Mouse (Mus musculus): ENCODE data around the gene Zdhhc18. TPM values are rescaled to one million over a fixed set of nuclear protein-coding genes. Genes with fewer than 3 reads are reported as not detected.
A peak's percentile ranks its signal among the peaks of the same experiment; 100 is the strongest.

The Zdhhc18 gene
- polyA plus RNA-seq, 1 experiment from 2014 or later: 3.5 TPM

- DNase-seq (ENCODE audit: low spot score, missing footprints) (no peak), ATAC-seq (ENCODE audit: low FRiP score) (no peak)
- Histone ChIP-seq H3K9me3 (ENCODE audit: control insufficient read depth, low read length) (no peaks in the 10 kb centered on the region), H3K36me3 (ENCODE audit: control insufficient read depth, insufficient read depth, low read length) (no peaks in the 10 kb centered on the region), H3K4me2 (no peak overlapping the region), H3K27me3 (ENCODE audit: control insufficient read depth, insufficient read depth, low read length) (no peaks in the 10 kb centered on the region), H3K4me3 (ENCODE audit: low read depth, low read length) (no peak overlapping the region), H3K9ac (ENCODE audit: low read length) (no peak overlapping the region), H3K27ac (ENCODE audit: low read depth, low read length) (no peak overlapping the region), H3K4me1 (ENCODE audit: control insufficient read depth, insufficient read depth, low read length) (peaks cover 12% of the 10 kb centered on the region)
- 77% methylated on average over 3 of the region's 3 CpGs for WGBS
Measured at GRCm38 (mm10) chr4:133668537-133668936, 18.6 kb upstream of the Zdhhc18 start.

- Histone ChIP-seq H3K4me2 (no peak overlapping the region), H3K9me3 (ENCODE audit: control insufficient read depth, low read length) (no peaks in the 10 kb centered on the region), H3K27ac (ENCODE audit: low read depth, low read length) (no peak overlapping the region), H3K9ac (ENCODE audit: low read length) (no peak overlapping the region), H3K27me3 (ENCODE audit: control insufficient read depth, insufficient read depth, low read length) (no peaks in the 10 kb centered on the region), H3K4me3 (ENCODE audit: low read depth, low read length) (no peak overlapping the region), H3K4me1 (ENCODE audit: control insufficient read depth, insufficient read depth, low read length) (peaks cover 7% of the 10 kb centered on the region), H3K36me3 (ENCODE audit: control insufficient read depth, insufficient read depth, low read length) (no peaks in the 10 kb centered on the region; the same call in 1 of the 2 replicates)
- no peak for DNase-seq (ENCODE audit: low spot score, missing footprints)
- 89% methylated on average over 6 of the region's 6 CpGs for WGBS
- no peak for ATAC-seq (ENCODE audit: low FRiP score)
Measured at GRCm38 (mm10) chr4:133666199-133666598, 16.2 kb upstream of the Zdhhc18 start.

DNA sequence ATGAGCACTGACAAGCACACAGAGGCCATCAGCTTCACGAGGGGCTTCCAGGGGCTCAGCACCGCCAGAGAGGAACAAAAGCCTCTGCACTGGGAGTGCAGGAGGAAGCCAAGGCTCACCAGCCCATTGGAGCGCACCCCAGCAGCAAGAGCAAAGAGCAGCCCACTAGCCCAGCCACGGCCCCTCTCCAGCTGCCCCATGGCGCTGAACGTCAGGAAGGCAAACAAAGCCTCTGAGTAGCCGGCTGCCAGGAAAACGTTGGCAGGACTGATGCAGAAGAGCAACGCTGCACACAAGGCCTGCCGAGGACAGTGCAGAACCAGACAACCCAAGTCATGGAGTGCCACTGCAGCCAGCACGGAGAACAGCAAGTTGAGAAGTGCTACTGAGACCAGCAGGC is 15.2 kb upstream of the Zdhhc18 start:
- peak overlapping the region; percentile 9; the same call in 1 of the 2 replicates for H3K9ac ChIP-seq (ENCODE audit: low read length)
- no peak overlapping the region for H3K4me2 ChIP-seq
- WGBS: 52% methylated on average over 11 of the region's 11 CpGs
- no peaks in the 10 kb centered on the region for H3K9me3 ChIP-seq (ENCODE audit: control insufficient read depth, low read length)
- H3K4me1 ChIP-seq (ENCODE audit: control insufficient read depth, insufficient read depth, low read length): peaks cover 9% of the 10 kb centered on the region
- H3K27ac ChIP-seq (ENCODE audit: low read depth, low read length): no peak overlapping the region
- H3K4me3 ChIP-seq (ENCODE audit: low read depth, low read length): no peak overlapping the region
- no peaks in the 10 kb centered on the region for H3K27me3 ChIP-seq (ENCODE audit: control insufficient read depth, insufficient read depth, low read length)
- DNase-seq (ENCODE audit: low spot score, missing footprints): no peak
- ATAC-seq (ENCODE audit: low FRiP score): no peak
- no peaks in the 10 kb centered on the region; the same call in 1 of the 2 replicates for H3K36me3 ChIP-seq (ENCODE audit: control insufficient read depth, insufficient read depth, low read length)

DNA sequence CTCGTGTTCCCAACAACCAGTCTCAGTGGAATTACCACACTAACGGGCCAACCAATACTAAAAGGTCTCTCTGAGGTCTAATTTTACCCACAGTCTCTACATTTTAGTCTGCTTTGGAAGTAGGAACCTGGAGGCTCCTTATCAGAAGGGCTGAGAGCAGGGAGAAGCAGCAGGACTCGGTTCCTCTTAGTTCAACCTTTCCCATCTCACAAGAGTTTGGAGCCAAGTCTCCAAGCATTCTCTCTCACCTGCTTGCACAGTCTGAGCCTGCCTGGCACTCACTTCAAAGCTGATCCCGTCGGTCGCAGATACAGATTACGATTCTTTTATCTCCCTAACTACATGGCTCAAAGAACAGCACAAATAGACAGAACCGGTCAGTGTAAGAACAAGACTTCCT is 13.0 kb upstream of the Zdhhc18 start:
- no peak overlapping the region for H3K9ac ChIP-seq (ENCODE audit: low read length)
- DNase-seq (ENCODE audit: low spot score, missing footprints) (peak; percentile 28), ATAC-seq (ENCODE audit: low FRiP score) (no peak)
- no peak overlapping the region for H3K4me3 ChIP-seq (ENCODE audit: low read depth, low read length)
- H3K4me1 ChIP-seq (ENCODE audit: control insufficient read depth, insufficient read depth, low read length): peaks cover 14% of the 10 kb centered on the region
- H3K4me2 ChIP-seq: no peak overlapping the region
- WGBS: 86% methylated on average over 8 of the region's 8 CpGs
- H3K27me3 ChIP-seq (ENCODE audit: control insufficient read depth, insufficient read depth, low read length): no peaks in the 10 kb centered on the region
- H3K9me3 ChIP-seq (ENCODE audit: control insufficient read depth, low read length): no peaks in the 10 kb centered on the region
- H3K27ac ChIP-seq (ENCODE audit: low read depth, low read length): no peak overlapping the region
- no peaks in the 10 kb centered on the region; the same call in 1 of the 2 replicates for H3K36me3 ChIP-seq (ENCODE audit: control insufficient read depth, insufficient read depth, low read length)

DNA sequence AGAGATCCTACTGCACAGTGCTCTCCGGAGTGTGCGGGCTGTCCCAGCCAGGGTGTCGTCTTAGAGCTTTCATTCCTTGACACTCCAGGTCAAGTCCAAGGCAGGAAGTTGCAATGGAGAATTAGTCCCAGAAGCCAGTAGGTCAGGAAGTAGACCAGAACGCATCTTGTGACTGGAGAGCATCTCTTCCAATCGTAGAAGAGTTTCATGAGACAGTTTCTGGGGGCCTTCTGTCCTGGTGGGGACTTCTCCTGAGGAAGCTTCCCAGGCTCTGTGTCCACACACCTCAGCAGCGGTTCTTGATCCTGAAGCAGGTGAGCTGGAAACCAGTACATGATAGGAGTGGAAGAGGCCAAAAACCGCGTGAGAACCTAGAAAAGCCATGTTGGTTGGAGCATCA is 12.5 kb upstream of the Zdhhc18 start:
- H3K36me3 ChIP-seq (ENCODE audit: control insufficient read depth, insufficient read depth, low read length): no peaks in the 10 kb centered on the region; the same call in 1 of the 2 replicates
- no peaks in the 10 kb centered on the region for H3K27me3 ChIP-seq (ENCODE audit: control insufficient read depth, insufficient read depth, low read length)
- ATAC-seq (ENCODE audit: low FRiP score) (no peak), DNase-seq (ENCODE audit: low spot score, missing footprints) (peak; percentile 77)
- no peak overlapping the region for H3K4me3 ChIP-seq (ENCODE audit: low read depth, low read length)
- H3K9ac ChIP-seq (ENCODE audit: low read length): no peak overlapping the region
- H3K9me3 ChIP-seq (ENCODE audit: control insufficient read depth, low read length): no peaks in the 10 kb centered on the region
- no peak overlapping the region for H3K4me2 ChIP-seq
- 92% methylated on average over 8 of the region's 8 CpGs for WGBS
- peaks cover 14% of the 10 kb centered on the region for H3K4me1 ChIP-seq (ENCODE audit: control insufficient read depth, insufficient read depth, low read length)
- no peak overlapping the region for H3K27ac ChIP-seq (ENCODE audit: low read depth, low read length)

DNA sequence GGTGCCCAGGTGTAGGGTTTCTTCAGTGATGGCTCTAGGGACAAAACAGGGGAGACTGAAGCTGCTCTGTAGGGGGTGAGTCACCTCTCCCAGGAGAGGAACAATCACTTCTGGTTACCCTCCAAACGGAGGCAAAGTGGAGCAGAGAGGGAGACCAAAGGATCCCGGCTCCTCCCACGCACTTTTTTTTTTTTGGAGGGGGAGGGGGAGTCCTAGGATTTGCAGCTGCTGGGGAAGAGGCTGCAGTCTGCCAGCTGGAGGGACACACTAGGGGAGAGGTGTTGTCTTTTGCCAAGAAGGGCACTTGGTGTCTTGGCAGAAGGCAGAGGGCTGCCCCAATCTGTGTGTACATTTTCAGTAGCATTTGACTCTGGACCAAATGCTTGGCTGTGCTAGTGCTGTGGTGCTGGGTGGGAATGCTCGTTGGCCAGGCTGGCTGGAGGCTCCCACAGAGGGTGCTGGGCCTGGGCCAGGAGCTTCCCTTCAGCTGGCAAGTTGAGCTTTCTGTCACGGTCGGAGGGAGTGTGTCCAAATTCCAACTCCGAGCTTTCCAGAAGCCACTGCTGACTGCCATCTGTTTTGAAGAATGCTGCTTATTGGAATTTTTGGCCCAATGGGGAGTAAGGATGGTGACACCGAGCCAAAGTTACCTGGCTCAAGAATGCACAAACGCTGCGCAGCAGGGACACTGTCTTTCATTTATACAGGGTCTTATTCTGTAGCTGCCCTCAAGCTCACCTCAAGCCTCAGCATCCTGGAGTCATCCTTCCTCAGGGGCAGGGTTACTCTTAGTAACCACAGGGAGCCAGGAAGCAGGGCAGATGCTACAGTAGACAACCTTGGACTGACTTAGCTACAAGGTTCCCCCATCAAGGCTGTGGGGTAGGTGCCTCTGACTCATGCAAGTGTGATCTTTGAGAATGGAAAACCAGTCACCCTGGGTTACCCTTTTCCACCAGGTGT is 10.5 kb upstream of the Zdhhc18 start:
- Histone ChIP-seq H3K27ac (ENCODE audit: low read depth, low read length) (no peak overlapping the region; the same call in 1 of the 2 replicates), H3K4me2 (no peak overlapping the region; the same call in 1 of the 2 replicates), H3K4me3 (ENCODE audit: low read depth, low read length) (no peak overlapping the region), H3K4me1 (ENCODE audit: control insufficient read depth, insufficient read depth, low read length) (peaks cover 14% of the 10 kb centered on the region), H3K27me3 (ENCODE audit: control insufficient read depth, insufficient read depth, low read length) (no peaks in the 10 kb centered on the region), H3K9ac (ENCODE audit: low read length) (peak overlapping the region; percentile 1; the same call in 1 of the 2 replicates), H3K36me3 (ENCODE audit: control insufficient read depth, insufficient read depth, low read length) (no peaks in the 10 kb centered on the region; the same call in 1 of the 2 replicates), H3K9me3 (ENCODE audit: control insufficient read depth, low read length) (no peaks in the 10 kb centered on the region)
- WGBS: 25% methylated on average over 10 of the region's 10 CpGs
- DNase-seq (ENCODE audit: low spot score, missing footprints): peak; percentile 85
- ATAC-seq (ENCODE audit: low FRiP score): no peak

- Histone ChIP-seq H3K4me2 (no peak overlapping the region; the same call in 1 of the 2 replicates), H3K4me3 (ENCODE audit: low read depth, low read length) (no peak overlapping the region), H3K27ac (ENCODE audit: low read depth, low read length) (no peak overlapping the region; the same call in 1 of the 2 replicates), H3K36me3 (ENCODE audit: control insufficient read depth, insufficient read depth, low read length) (no peaks in the 10 kb centered on the region; the same call in 1 of the 2 replicates), H3K9ac (ENCODE audit: low read length) (peak overlapping the region; percentile 1; the same call in 1 of the 2 replicates), H3K27me3 (ENCODE audit: control insufficient read depth, insufficient read depth, low read length) (no peaks in the 10 kb centered on the region), H3K9me3 (ENCODE audit: control insufficient read depth, low read length) (no peaks in the 10 kb centered on the region), H3K4me1 (ENCODE audit: control insufficient read depth, insufficient read depth, low read length) (peaks cover 9% of the 10 kb centered on the region)
- ATAC-seq (ENCODE audit: low FRiP score) (no peak), DNase-seq (ENCODE audit: low spot score, missing footprints) (peak; percentile 82)
- whole genome bisulfite sequencing: 16% methylated on average over 15 of the region's 15 CpGs
Measured at GRCm38 (mm10) chr4:133659497-133660192, 9.7 kb upstream of the Zdhhc18 start.

DNA sequence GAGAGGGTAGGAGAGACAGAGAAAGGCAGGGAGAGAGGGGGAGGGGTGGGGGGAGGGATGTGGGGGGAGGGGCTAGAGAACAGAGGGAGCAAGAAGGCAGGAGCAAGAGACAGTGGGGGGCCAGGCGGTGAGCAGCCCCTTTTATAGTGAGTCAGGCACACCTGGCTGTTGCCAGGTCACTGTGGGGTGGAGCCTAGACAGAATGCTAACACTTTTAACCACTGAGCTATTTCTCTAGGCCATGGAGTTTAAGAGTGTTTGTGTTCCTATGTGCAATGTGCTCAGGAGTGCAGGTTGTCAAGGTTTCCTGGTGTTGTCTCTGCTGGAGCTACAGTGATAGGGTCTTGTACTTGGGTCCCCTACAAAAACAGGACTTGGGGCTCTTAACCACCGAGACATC is 8.8 kb upstream of the Zdhhc18 start:
- H3K4me1 ChIP-seq (ENCODE audit: control insufficient read depth, insufficient read depth, low read length): peaks cover 9% of the 10 kb centered on the region
- no peak overlapping the region for H3K4me3 ChIP-seq (ENCODE audit: low read depth, low read length)
- ATAC-seq (ENCODE audit: low FRiP score): no peak
- no peaks in the 10 kb centered on the region for H3K9me3 ChIP-seq (ENCODE audit: control insufficient read depth, low read length)
- no peak overlapping the region for H3K9ac ChIP-seq (ENCODE audit: low read length)
- 37% methylated on average over 2 of the region's 2 CpGs for WGBS
- DNase-seq (ENCODE audit: low spot score, missing footprints): no peak
- no peak overlapping the region for H3K4me2 ChIP-seq
- no peak overlapping the region for H3K27ac ChIP-seq (ENCODE audit: low read depth, low read length)
- H3K27me3 ChIP-seq (ENCODE audit: control insufficient read depth, insufficient read depth, low read length): no peaks in the 10 kb centered on the region
- no peaks in the 10 kb centered on the region; the same call in 1 of the 2 replicates for H3K36me3 ChIP-seq (ENCODE audit: control insufficient read depth, insufficient read depth, low read length)
